Mouse (Mus musculus) G1E (cell line): ENCODE results near the gene Pgf.

Source experiments
- CTCF ChIP-seq: IDR thresholded peaks from 2 replicates; pipeline ENCODE4 v1.5.1; 2012; ENCODE audit warnings: low read depth, low read length, inconsistent platforms, mixed read lengths
- GATA1 ChIP-seq: IDR thresholded peaks from 2 replicates; pipeline ENCODE4 v1.6.1; 2012; ENCODE audit warnings: borderline replicate concordance, low read length, inconsistent platforms, mixed read lengths
- GATA2 ChIP-seq: IDR thresholded peaks from 2 replicates; pipeline ENCODE4 v1.6.1; 2012; ENCODE audit warnings: low read depth, low read length, inconsistent platforms, borderline replicate concordance
- TAL1 ChIP-seq: conservative IDR thresholded peaks from 2 replicates; pipeline ENCODE4 v1.6.1; 2012; ENCODE audit warnings: low read depth, low read length, inconsistent platforms, mixed read lengths

DNA sequence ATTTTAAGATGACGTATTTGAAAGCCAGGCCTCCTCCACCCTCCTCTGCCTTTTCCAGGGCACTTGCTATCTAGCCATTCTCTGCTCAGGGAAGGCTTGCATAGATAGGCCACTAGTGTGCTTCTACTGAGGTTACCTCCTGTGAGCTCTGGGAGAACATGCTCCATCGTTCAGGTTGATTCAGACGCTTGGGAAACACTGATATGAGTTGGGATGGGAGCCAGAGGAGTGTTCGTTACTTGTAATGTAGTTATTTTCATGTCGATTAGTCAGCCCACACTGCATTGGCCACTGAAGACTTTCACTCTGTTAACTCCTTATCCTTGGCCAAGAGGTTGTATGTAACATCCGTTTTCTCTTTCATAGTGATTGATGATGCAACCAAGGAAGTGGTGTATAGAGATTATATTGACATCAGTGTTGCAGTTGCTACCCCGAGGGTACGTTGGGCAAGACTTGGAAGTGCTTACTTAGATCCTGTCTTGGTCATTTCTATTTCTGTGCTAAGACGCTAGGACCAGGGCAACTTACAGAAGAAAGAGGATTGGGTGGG, 48.1 kb downstream of the Pgf start:
- TF ChIP-seq CTCF (no peak), GATA2 (no peak), GATA1 (no peak), TAL1 (no peak)
